Mouse (Mus musculus) forebrain, embryonic 13.5 days (tissue): ENCODE measurements around the gene Gcgr. TPM values are rescaled to one million over a fixed set of nuclear protein-coding genes. Genes with fewer than 3 reads are reported as not detected.

ENCODE experiments used
- ATAC-seq: fragments of 200-750 bp; cut with Nextera tagmentation; 2 replicates; pipeline ENCODE4 v1.8.0; 2017
- H3K27ac ChIP-seq: fragments of 300-500 bp; sonication (generic); 2 replicates; pipeline ENCODE4 v1.5.1; 2015; ENCODE audit warnings: inconsistent platforms, mild to moderate bottlenecking, moderate library complexity
- H3K27me3 ChIP-seq: fragments of 300-500 bp; sonication (generic); 2 replicates; pipeline ENCODE4 v1.6.1; 2015; ENCODE audit warnings: mild to moderate bottlenecking, inconsistent platforms
- H3K36me3 ChIP-seq: fragments of 300-500 bp; sonication (generic); 2 replicates; pipeline ENCODE4 v1.6.1; 2015; ENCODE audit warnings: mild to moderate bottlenecking, inconsistent platforms; ENCODE audit not compliant: poor library complexity, severe bottlenecking
- H3K4me1 ChIP-seq: fragments of 300-500 bp; sonication (generic); 2 replicates; pipeline ENCODE4 v1.6.1; 2015; ENCODE audit warnings: inconsistent platforms
- H3K4me2 ChIP-seq: fragments of 300-500 bp; sonication (generic); 2 replicates; pipeline ENCODE4 v1.6.1; 2015; ENCODE audit warnings: inconsistent platforms, mild to moderate bottlenecking, moderate library complexity
- H3K4me3 ChIP-seq: fragments of 300-500 bp; sonication (generic); 2 replicates; pipeline ENCODE4 v1.5.1; 2015; ENCODE audit warnings: mild to moderate bottlenecking, inconsistent platforms
- H3K9ac ChIP-seq: fragments of 300-500 bp; sonication (generic); 2 replicates; pipeline ENCODE4 v1.6.1; 2015; ENCODE audit warnings: mild to moderate bottlenecking, inconsistent platforms
- H3K9me3 ChIP-seq: fragments of 300-500 bp; sonication (generic); replicated peaks from 2 replicates; pipeline ENCODE4 v1.6.1; 2016; ENCODE audit warnings: inconsistent platforms
- WGBS: fragments of 180-500 bp; shearing (Covaris S2); methylation state at CpG from one replicate; pipeline ENCODE4 v1.1.7; 2015; 5-methylcytosine and 5-hydroxymethylcytosine counted together
- polyA plus RNA-seq: library from polyadenylated mRNA; unstranded; fragments of >200 nt; fragmentation: Nextera tagmentation; extraction: Ambion mirVana; gene quantifications from 2 replicates; pipeline ENCODE4 v1.2.1, GENCODE M21; 2015

Gcgr gene
- polyA plus RNA-seq, 1 experiment from 2014 or later, result 0.08 TPM

GRCm38 (mm10) chr11:120542376-120542775, 11.9 kb downstream of the Gcgr start:
- H3K4me3 ChIP-seq, result no peak overlapping the region
- no peaks in the 10 kb centered on the region for H3K9me3 ChIP-seq
- H3K27ac ChIP-seq, result no peak overlapping the region
- no peaks in the 10 kb centered on the region for H3K27me3 ChIP-seq
- WGBS, result 91% methylated on average over 6 of the region's 6 CpGs
- H3K9ac ChIP-seq, result no peak overlapping the region
- H3K4me2 ChIP-seq, result no peak overlapping the region
- peaks cover 22% of the 10 kb centered on the region for H3K4me1 ChIP-seq
- peaks cover 50% of the 10 kb centered on the region for H3K36me3 ChIP-seq
- ATAC-seq, result no peak

- H3K4me3 ChIP-seq, result no peak overlapping the region
- no peaks in the 10 kb centered on the region for H3K27me3 ChIP-seq
- no peak overlapping the region for H3K27ac ChIP-seq
- H3K9ac ChIP-seq, result no peak overlapping the region
- no peak for ATAC-seq
- H3K36me3 ChIP-seq, result peaks cover 50% of the 10 kb centered on the region
- H3K4me2 ChIP-seq, result no peak overlapping the region
- WGBS, result 95% methylated on average over 3 of the region's 3 CpGs
- H3K9me3 ChIP-seq, result no peaks in the 10 kb centered on the region
- peaks cover 28% of the 10 kb centered on the region for H3K4me1 ChIP-seq
Measured at GRCm38 (mm10) chr11:120545964-120546363, 15.5 kb downstream of the Gcgr start.

DNA sequence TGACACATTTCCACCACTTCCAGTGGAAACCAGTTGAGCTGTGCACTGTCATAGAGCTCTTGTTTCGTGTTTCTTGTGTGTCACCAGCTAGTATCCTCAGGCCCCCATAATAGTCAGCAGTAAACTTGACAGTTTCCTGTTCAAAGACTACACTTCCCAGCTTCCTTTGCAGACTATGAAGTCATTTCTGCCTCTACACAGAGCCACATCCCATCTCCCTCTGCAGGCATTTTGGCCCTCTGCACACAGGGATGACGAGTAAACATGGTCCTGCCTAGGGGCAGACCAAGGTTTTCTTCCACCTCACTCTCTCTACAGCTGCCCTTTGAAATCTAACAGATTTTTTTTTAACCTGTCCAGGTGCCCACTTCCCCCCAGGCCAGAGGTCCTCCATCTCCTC, 17.0 kb downstream of the Gcgr start:
- 65% methylated on average over 2 of the region's 2 CpGs for WGBS
- ATAC-seq, result no peak

DNA sequence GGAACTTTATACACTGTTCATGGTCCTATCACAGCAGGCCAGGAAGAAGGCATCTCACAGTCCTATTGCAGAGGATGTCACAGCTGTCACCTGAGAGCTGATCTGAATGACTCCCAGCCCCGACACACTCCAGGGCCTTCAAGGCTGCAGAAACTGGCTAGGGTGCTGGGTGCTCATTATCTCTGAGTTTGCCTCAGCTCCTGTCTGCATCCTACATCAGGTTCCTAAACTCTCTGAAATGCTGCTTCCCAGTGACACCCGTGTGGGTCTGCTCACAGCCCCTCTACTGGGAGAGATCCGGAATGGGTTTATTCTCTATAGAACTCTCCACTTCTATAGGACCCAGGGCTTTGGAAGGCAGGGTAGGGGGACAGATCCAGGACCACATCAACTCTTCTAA, 17.7 kb downstream of the Gcgr start:
- Histone ChIP-seq H3K36me3 (peaks cover 31% of the 10 kb centered on the region), H3K4me3 (peak overlapping the region; percentile 99), H3K27ac (no peak overlapping the region), H3K27me3 (no peaks in the 10 kb centered on the region), H3K4me1 (peaks cover 28% of the 10 kb centered on the region), H3K9me3 (no peaks in the 10 kb centered on the region), H3K4me2 (peak overlapping the region; percentile 94), H3K9ac (peak overlapping the region; percentile 98)
- WGBS, result 85% methylated on average over 3 of the region's 3 CpGs
- no peak for ATAC-seq

More for the DNA sequence above, 17.0 kb downstream of the Gcgr start:
- peaks cover 28% of the 10 kb centered on the region for H3K4me1 ChIP-seq
- H3K27ac ChIP-seq, result no peak overlapping the region
- no peak overlapping the region for H3K4me3 ChIP-seq
- no peak overlapping the region for H3K9ac ChIP-seq
- H3K9me3 ChIP-seq, result no peaks in the 10 kb centered on the region
- peaks cover 38% of the 10 kb centered on the region for H3K36me3 ChIP-seq
- H3K4me2 ChIP-seq, result peak overlapping the region; percentile 10; the same call in 1 of the 2 replicates
- no peaks in the 10 kb centered on the region for H3K27me3 ChIP-seq

DNA sequence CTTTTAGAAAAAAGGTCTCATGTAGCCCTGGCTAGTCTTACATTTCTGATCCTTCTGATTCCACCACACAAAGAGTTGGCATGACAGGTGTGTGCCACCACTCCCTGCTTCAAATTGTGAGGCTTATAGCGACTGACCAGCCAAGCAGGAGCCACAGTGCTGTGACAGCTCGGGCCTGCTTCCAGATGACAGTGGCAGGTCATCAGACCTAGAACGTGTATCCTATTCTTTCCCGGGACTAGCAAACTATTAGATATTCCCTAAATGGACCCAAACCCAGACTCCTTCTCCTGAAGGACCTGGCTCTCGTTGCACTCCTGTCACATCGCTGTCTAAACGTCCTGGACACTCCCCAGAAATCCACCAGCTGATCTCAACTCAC, 18.3 kb downstream of the Gcgr start:
- H3K9ac ChIP-seq, result peak overlapping the region; percentile 98
- H3K4me2 ChIP-seq, result peak overlapping the region; percentile 94
- no peaks in the 10 kb centered on the region for H3K9me3 ChIP-seq
- H3K36me3 ChIP-seq, result peaks cover 25% of the 10 kb centered on the region
- peak overlapping the region; percentile 99 for H3K4me3 ChIP-seq
- H3K4me1 ChIP-seq, result peaks cover 28% of the 10 kb centered on the region
- no peak for ATAC-seq
- peak overlapping the region; percentile 81; the same call in 1 of the 2 replicates for H3K27ac ChIP-seq
- H3K27me3 ChIP-seq, result no peaks in the 10 kb centered on the region
- 24% methylated on average over 7 of the region's 7 CpGs for WGBS

- H3K4me1 ChIP-seq, result peaks cover 28% of the 10 kb centered on the region
- peak within 1 kb of the TSS; percentile 94 for H3K4me2 ChIP-seq
- peak; percentile 94 for ATAC-seq
- WGBS, result 1% methylated on average over 52 of the region's 87 CpGs
- peak within 1 kb of the TSS; percentile 98 for H3K9ac ChIP-seq
- H3K9me3 ChIP-seq, result no peaks in the 10 kb centered on the region
- H3K27me3 ChIP-seq, result no peaks in the 10 kb centered on the region
- peak within 1 kb of the TSS; percentile 99 for H3K4me3 ChIP-seq
- peak within 1 kb of the TSS; percentile 81 for H3K27ac ChIP-seq
- peaks cover 19% of the 10 kb centered on the region for H3K36me3 ChIP-seq
Measured at GRCm38 (mm10) chr11:120549168-120549945, 18.9 kb downstream of the Gcgr start, which contains the start of gene Mcrip1. Mcrip1 (minus strand) TSS chr11:120549727.

- H3K36me3 ChIP-seq, result peaks cover 11% of the 10 kb centered on the region; the same call in 1 of the 2 replicates
- H3K4me3 ChIP-seq, result peak overlapping the region; percentile 99
- peak overlapping the region; percentile 63 for H3K27ac ChIP-seq
- peak overlapping the region; percentile 98 for H3K9ac ChIP-seq
- H3K4me1 ChIP-seq, result peaks cover 28% of the 10 kb centered on the region
- H3K9me3 ChIP-seq, result no peaks in the 10 kb centered on the region
- 72% methylated on average over 11 of the region's 11 CpGs for WGBS
- no peaks in the 10 kb centered on the region for H3K27me3 ChIP-seq
- H3K4me2 ChIP-seq, result peak overlapping the region; percentile 94
- ATAC-seq, result peak; percentile 48; the same call in 1 of the 2 replicates
Measured at GRCm38 (mm10) chr11:120549986-120550809, 19.7 kb downstream of the Gcgr start.

GRCm38 (mm10) chr11:120550810-120551440, 20.4 kb downstream of the Gcgr start, which contains the start of gene Ppp1r27:
Ppp1r27 (minus strand) TSS chr11:120551132.
- peak within 1 kb of the TSS; percentile 63 for H3K27ac ChIP-seq
- H3K36me3 ChIP-seq, result peaks cover 6% of the 10 kb centered on the region; the same call in 1 of the 2 replicates
- no peaks in the 10 kb centered on the region for H3K27me3 ChIP-seq
- peak within 1 kb of the TSS; percentile 99 for H3K4me3 ChIP-seq
- 95% methylated on average over 28 of the region's 28 CpGs for WGBS
- H3K4me2 ChIP-seq, result peak within 1 kb of the TSS; percentile 94
- peaks cover 28% of the 10 kb centered on the region for H3K4me1 ChIP-seq
- no peak for ATAC-seq
- no peaks in the 10 kb centered on the region for H3K9me3 ChIP-seq
- peak within 1 kb of the TSS; percentile 98 for H3K9ac ChIP-seq

DNA sequence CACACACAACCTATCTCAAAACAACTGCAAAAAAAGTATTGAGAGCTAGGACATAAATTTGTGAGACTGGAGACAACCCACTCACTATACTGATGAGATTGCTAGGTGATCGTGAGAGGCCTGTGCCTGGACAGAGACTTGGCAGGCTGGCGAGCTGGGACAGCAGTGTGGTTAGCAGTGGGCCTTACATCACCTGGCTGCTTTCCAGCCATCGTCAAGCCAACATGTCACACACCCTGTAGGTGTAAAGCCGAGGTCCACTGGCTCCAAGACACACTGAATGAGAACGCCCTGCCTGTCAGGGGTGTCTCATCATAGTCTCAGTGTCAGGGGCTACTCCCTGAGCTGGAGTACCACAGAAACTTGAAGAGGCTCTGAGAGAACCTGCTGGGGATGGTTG, 22.2 kb downstream of the Gcgr start:
- H3K4me3 ChIP-seq, result no peak overlapping the region
- no peak overlapping the region for H3K4me2 ChIP-seq
- H3K4me1 ChIP-seq, result peaks cover 22% of the 10 kb centered on the region
- H3K36me3 ChIP-seq, result no peaks in the 10 kb centered on the region
- no peak for ATAC-seq
- H3K27ac ChIP-seq, result no peak overlapping the region
- no peaks in the 10 kb centered on the region for H3K27me3 ChIP-seq
- peaks cover 8% of the 10 kb centered on the region for H3K9me3 ChIP-seq
- peak overlapping the region; percentile 34; the same call in 1 of the 2 replicates for H3K9ac ChIP-seq
- WGBS, result 66% methylated on average over 5 of the region's 5 CpGs

- H3K27ac ChIP-seq, result no peak overlapping the region
- H3K9ac ChIP-seq, result no peak overlapping the region
- peaks cover 9% of the 10 kb centered on the region for H3K4me1 ChIP-seq
- H3K9me3 ChIP-seq, result peaks cover 11% of the 10 kb centered on the region
- H3K27me3 ChIP-seq, result no peaks in the 10 kb centered on the region
- H3K4me3 ChIP-seq, result no peak overlapping the region
- no peak for ATAC-seq
- H3K36me3 ChIP-seq, result peaks cover 13% of the 10 kb centered on the region
- H3K4me2 ChIP-seq, result no peak overlapping the region
- 79% methylated on average over 7 of the region's 7 CpGs for WGBS
Measured at GRCm38 (mm10) chr11:120554834-120555233, 24.3 kb downstream of the Gcgr start.

DNA sequence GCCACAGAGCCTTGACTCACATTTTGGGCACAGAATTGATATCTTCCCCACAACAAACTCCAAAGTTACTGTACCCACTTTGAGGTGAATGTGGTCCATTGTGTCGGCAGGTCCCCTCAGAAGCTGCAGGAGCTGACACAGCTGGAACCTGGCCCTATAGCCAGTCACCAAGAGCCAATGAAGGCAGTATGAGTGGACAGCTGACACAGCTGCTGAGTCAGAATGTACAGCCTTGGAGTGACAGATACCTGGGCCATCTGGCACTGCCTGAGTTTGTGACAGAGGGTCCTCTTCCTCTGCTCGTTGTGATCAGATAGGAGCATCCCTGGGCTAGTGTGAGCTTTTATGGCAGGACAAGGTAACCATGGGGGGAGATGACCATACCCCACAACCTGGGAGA, 24.8 kb downstream of the Gcgr start:
- Histone ChIP-seq H3K9ac (no peak overlapping the region), H3K4me3 (no peak overlapping the region), H3K36me3 (peaks cover 17% of the 10 kb centered on the region), H3K27me3 (no peaks in the 10 kb centered on the region), H3K4me1 (peaks cover 5% of the 10 kb centered on the region), H3K9me3 (peaks cover 11% of the 10 kb centered on the region), H3K4me2 (no peak overlapping the region), H3K27ac (no peak overlapping the region)
- WGBS, result 79% methylated on average over 2 of the region's 2 CpGs
- no peak for ATAC-seq
